Mouse (Mus musculus): ENCODE measurements around the gene Cps1.

Cps1 gene

GRCm38 (mm10) chr1:67235468-67236217, 112.8 kb downstream of the Cps1 start:
- in situ Hi-C loops (cut with MseI, MboI): no loop called here

- in situ Hi-C loops (cut with MseI, MboI): no loop called here
Measured at GRCm38 (mm10) chr1:67238446-67238845, 115.6 kb downstream of the Cps1 start.

- in situ Hi-C loops (cut with MseI, MboI): no loop called here
Measured at GRCm38 (mm10) chr1:67238941-67239340, 116.1 kb downstream of the Cps1 start.

GRCm38 (mm10) chr1:67265222-67265621, 142.4 kb downstream of the Cps1 start:
- in situ Hi-C loops (cut with MseI, MboI): no loop called here

- in situ Hi-C loops (cut with MseI, MboI): no loop called here
Measured at GRCm38 (mm10) chr1:67267972-67268371, 145.1 kb downstream of the Cps1 start.

GRCm38 (mm10) chr1:67268450-67268849, 145.6 kb downstream of the Cps1 start:
- in situ Hi-C loops (cut with MseI, MboI): no loop called here

- in situ Hi-C loops (cut with MseI, MboI): no loop called here
Measured at GRCm38 (mm10) chr1:67276270-67276669, 153.4 kb downstream of the Cps1 start.

Data from mouse trophoblast stem cell (cell line).